Mouse (Mus musculus): ENCODE results near the gene Gm11127. TPM values are rescaled to one million over a fixed set of nuclear protein-coding genes. Genes with fewer than 3 reads are reported as not detected.

The Gm11127 gene
- polyA plus RNA-seq, 1 experiment from 2014 or later = not detected

GRCm38 (mm10) chr17:36019519-36019918 is 38.7 kb downstream of the Gm11127 start:
- H3K9ac ChIP-seq (ENCODE audit: low read depth, low read length) = no peak overlapping the region
- ATAC-seq (replicated peaks; ENCODE audit: insufficient number of reproducible peaks, low FRiP score, low TSS enrichment) = no peak

GRCm38 (mm10) chr17:36018979-36019378 is 39.2 kb downstream of the Gm11127 start:
- H3K36me3 ChIP-seq (ENCODE audit: control insufficient read depth, insufficient read depth, low read length) = peaks cover 6% of the 10 kb centered on the region; the same call in 1 of the 2 replicates
- H3K27me3 ChIP-seq (ENCODE audit: control insufficient read depth, insufficient read depth, low read length) = no peaks in the 10 kb centered on the region
- ATAC-seq (replicated peaks; ENCODE audit: insufficient number of reproducible peaks, low FRiP score, low TSS enrichment) = no peak
- 0 out of 2 replicates have a peak overlapping the region, but pooled peaks have one; percentile 10 for H3K4me3 ChIP-seq (ENCODE audit: low read depth, low read length)
- H3K9ac ChIP-seq (ENCODE audit: low read depth, low read length) = no peak overlapping the region
- 49% methylated on average over 2 of the region's 2 CpGs for WGBS (ENCODE audit: insufficient replicate concordance)
- H3K9me3 ChIP-seq (replicated peaks; ENCODE audit: control insufficient read depth, low read length) = no peaks in the 10 kb centered on the region
- H3K4me2 ChIP-seq = peak overlapping the region; percentile 31
- H3K27ac ChIP-seq (ENCODE audit: low read depth, low read length) = no peak overlapping the region
- H3K4me1 ChIP-seq (ENCODE audit: control insufficient read depth, insufficient read depth, low read length) = peaks cover 3% of the 10 kb centered on the region; the same call in 1 of the 2 replicates

More at GRCm38 (mm10) chr17:36019519-36019918, 38.7 kb downstream of the Gm11127 start:
- Histone ChIP-seq H3K9me3 (replicated peaks; ENCODE audit: control insufficient read depth, low read length) (no peaks in the 10 kb centered on the region), H3K4me3 (ENCODE audit: low read depth, low read length) (peak overlapping the region; percentile 25), H3K4me2 (peak overlapping the region; percentile 57), H3K4me1 (ENCODE audit: control insufficient read depth, insufficient read depth, low read length) (peaks cover 3% of the 10 kb centered on the region; the same call in 1 of the 2 replicates), H3K27ac (ENCODE audit: low read depth, low read length) (peak overlapping the region; percentile 75; the same call in 1 of the 2 replicates), H3K36me3 (ENCODE audit: control insufficient read depth, insufficient read depth, low read length) (peaks cover 1% of the 10 kb centered on the region; the same call in 1 of the 2 replicates), H3K27me3 (ENCODE audit: control insufficient read depth, insufficient read depth, low read length) (no peaks in the 10 kb centered on the region)
- WGBS (ENCODE audit: insufficient replicate concordance) = 64% methylated on average over 3 of the region's 3 CpGs

- H3K4me1 ChIP-seq (ENCODE audit: control insufficient read depth, insufficient read depth, low read length) = no peaks in the 10 kb centered on the region
- no peak overlapping the region for H3K4me3 ChIP-seq (ENCODE audit: low read depth, low read length)
- no peak overlapping the region for H3K27ac ChIP-seq (ENCODE audit: low read depth, low read length)
- WGBS (ENCODE audit: insufficient replicate concordance) = 91% methylated on average over 5 of the region's 5 CpGs
- no peaks in the 10 kb centered on the region for H3K9me3 ChIP-seq (replicated peaks; ENCODE audit: control insufficient read depth, low read length)
- no peak overlapping the region for H3K9ac ChIP-seq (ENCODE audit: low read depth, low read length)
- H3K4me2 ChIP-seq = no peak overlapping the region
- peaks cover 6% of the 10 kb centered on the region; the same call in 1 of the 2 replicates for H3K36me3 ChIP-seq (ENCODE audit: control insufficient read depth, insufficient read depth, low read length)
- no peaks in the 10 kb centered on the region for H3K27me3 ChIP-seq (ENCODE audit: control insufficient read depth, insufficient read depth, low read length)
- no peak for ATAC-seq (replicated peaks; ENCODE audit: insufficient number of reproducible peaks, low FRiP score, low TSS enrichment)
These were observed 41.1 kb downstream of the Gm11127 start for GRCm38 (mm10) chr17:36017046-36017445.

GRCm38 (mm10) chr17:36014977-36015376 is 43.2 kb downstream of the Gm11127 start:
- no peak overlapping the region for H3K4me2 ChIP-seq
- H3K4me1 ChIP-seq (ENCODE audit: control insufficient read depth, insufficient read depth, low read length) = no peaks in the 10 kb centered on the region
- no peaks in the 10 kb centered on the region for H3K27me3 ChIP-seq (ENCODE audit: control insufficient read depth, insufficient read depth, low read length)
- no peak overlapping the region for H3K27ac ChIP-seq (ENCODE audit: low read depth, low read length)
- H3K9ac ChIP-seq (ENCODE audit: low read depth, low read length) = no peak overlapping the region
- H3K9me3 ChIP-seq (replicated peaks; ENCODE audit: control insufficient read depth, low read length) = no peaks in the 10 kb centered on the region
- 93% methylated on average over 5 of the region's 5 CpGs for WGBS (ENCODE audit: insufficient replicate concordance)
- no peak overlapping the region for H3K4me3 ChIP-seq (ENCODE audit: low read depth, low read length)
- no peak for ATAC-seq (replicated peaks; ENCODE audit: insufficient number of reproducible peaks, low FRiP score, low TSS enrichment)
- peaks cover 6% of the 10 kb centered on the region; the same call in 1 of the 2 replicates for H3K36me3 ChIP-seq (ENCODE audit: control insufficient read depth, insufficient read depth, low read length)

Other genes with a start within 250 kb of the Gm11127 start
- gene Ier3, start 236.7 kb downstream of the Gm11127 start, polyA plus RNA-seq (2014; fragmentation: Nextera tagmentation; extraction: Ambion mirVana) = 13.2 and 17.0 TPM in 2 replicates
- 71.3 and 74.0 TPM in 2 replicates for gene Flot1, start 235.1 kb downstream of the Gm11127 start, polyA plus RNA-seq (2014; fragmentation: Nextera tagmentation; extraction: Ambion mirVana)
- gene Tubb5, start 220.1 kb downstream of the Gm11127 start, polyA plus RNA-seq (2014; fragmentation: Nextera tagmentation; extraction: Ambion mirVana) = 855 and 931 TPM in 2 replicates
- 19.0 and 19.5 TPM in 2 replicates for gene Mdc1, start 216.9 kb downstream of the Gm11127 start, polyA plus RNA-seq (2014; fragmentation: Nextera tagmentation; extraction: Ambion mirVana)
- gene Nrm, start 197.1 kb downstream of the Gm11127 start, polyA plus RNA-seq (2014; fragmentation: Nextera tagmentation; extraction: Ambion mirVana) = 44.5 and 48.1 TPM in 2 replicates
- 21.3 and 25.0 TPM in 2 replicates for gene Ppp1r18, start 192.8 kb downstream of the Gm11127 start, polyA plus RNA-seq (2014; fragmentation: Nextera tagmentation; extraction: Ambion mirVana)
- 23.8 and 25.9 TPM in 2 replicates for gene Dhx16, start 178.6 kb downstream of the Gm11127 start, polyA plus RNA-seq (2014; fragmentation: Nextera tagmentation; extraction: Ambion mirVana)
- gene 2310061I04Rik, start 160.9 kb downstream of the Gm11127 start, polyA plus RNA-seq (2014; fragmentation: Nextera tagmentation; extraction: Ambion mirVana) = 22.2 and 26.7 TPM in 2 replicates
- gene Atat1, start 148.3 kb downstream of the Gm11127 start, polyA plus RNA-seq (2014; fragmentation: Nextera tagmentation; extraction: Ambion mirVana) = 64.0 and 65.4 TPM in 2 replicates
- 77.7 and 83.9 TPM in 2 replicates for gene Mrps18b, start 142.0 kb downstream of the Gm11127 start, polyA plus RNA-seq (2014; fragmentation: Nextera tagmentation; extraction: Ambion mirVana)
- 26.9 and 27.2 TPM in 2 replicates for gene Ppp1r10, start 141.9 kb downstream of the Gm11127 start, polyA plus RNA-seq (2014; fragmentation: Nextera tagmentation; extraction: Ambion mirVana)
- gene Abcf1, start 88.6 kb downstream of the Gm11127 start, polyA plus RNA-seq (2014; fragmentation: Nextera tagmentation; extraction: Ambion mirVana) = 74.2 and 91.7 TPM in 2 replicates
- gene Gnl1, start 78.5 kb downstream of the Gm11127 start, polyA plus RNA-seq (2014; fragmentation: Nextera tagmentation; extraction: Ambion mirVana) = 26.1 and 29.1 TPM in 2 replicates
- 17.4 TPM in 2 replicates for gene Prr3, start 78.1 kb downstream of the Gm11127 start, polyA plus RNA-seq (2014; fragmentation: Nextera tagmentation; extraction: Ambion mirVana)
- gene H2-T24, start 37.8 kb downstream of the Gm11127 start, polyA plus RNA-seq (2014; fragmentation: Nextera tagmentation; extraction: Ambion mirVana) = 2.9 and 3.1 TPM in 2 replicates
- gene H2-T23, start 25.5 kb downstream of the Gm11127 start, polyA plus RNA-seq (2014; fragmentation: Nextera tagmentation; extraction: Ambion mirVana) = 2.0 and 3.1 TPM in 2 replicates
- gene H2-T22, start 15.6 kb downstream of the Gm11127 start, polyA plus RNA-seq (2014; fragmentation: Nextera tagmentation; extraction: Ambion mirVana) = 6.7 and 7.3 TPM in 2 replicates
- not detected in 2 replicates for gene Gm6034, start 15.4 kb downstream of the Gm11127 start, polyA plus RNA-seq (2014; fragmentation: Nextera tagmentation; extraction: Ambion mirVana)
- gene Gm19684, start 63.3 kb upstream of the Gm11127 start, polyA plus RNA-seq (2014; fragmentation: Nextera tagmentation; extraction: Ambion mirVana) = not detected in 2 replicates
- gene Gm7030, start 71.1 kb upstream of the Gm11127 start, polyA plus RNA-seq (2014; fragmentation: Nextera tagmentation; extraction: Ambion mirVana) = not detected in 2 replicates
- gene Gm8909, start 110.2 kb upstream of the Gm11127 start, polyA plus RNA-seq (2014; fragmentation: Nextera tagmentation; extraction: Ambion mirVana) = not detected in 2 replicates
- not detected in 2 replicates for gene H2-T3, start 131.9 kb upstream of the Gm11127 start, polyA plus RNA-seq (2014; fragmentation: Nextera tagmentation; extraction: Ambion mirVana)
- 97.9 and 100 TPM in 2 replicates for gene Rpp21, start 199.7 kb upstream of the Gm11127 start, polyA plus RNA-seq (2014; fragmentation: Nextera tagmentation; extraction: Ambion mirVana)
- gene Trim39, start 213.9 kb upstream of the Gm11127 start, polyA plus RNA-seq (2014; fragmentation: Nextera tagmentation; extraction: Ambion mirVana) = 9.1 and 9.6 TPM in 2 replicates
- gene H2-M10.2, start 228.1 kb upstream of the Gm11127 start, polyA plus RNA-seq (2014; fragmentation: Nextera tagmentation; extraction: Ambion mirVana) = not detected in 2 replicates